Mouse (Mus musculus): Measurements from ENCODE around the gene 4933427D14Rik. TPM values are rescaled to one million over a fixed set of nuclear protein-coding genes. Genes with fewer than 3 reads are reported as not detected.

Gene 4933427D14Rik
- polyA plus RNA-seq (2015; fragmentation: Nextera tagmentation; extraction: Ambion mirVana), result 23.6 and 24.3 TPM in 2 replicates

DNA sequence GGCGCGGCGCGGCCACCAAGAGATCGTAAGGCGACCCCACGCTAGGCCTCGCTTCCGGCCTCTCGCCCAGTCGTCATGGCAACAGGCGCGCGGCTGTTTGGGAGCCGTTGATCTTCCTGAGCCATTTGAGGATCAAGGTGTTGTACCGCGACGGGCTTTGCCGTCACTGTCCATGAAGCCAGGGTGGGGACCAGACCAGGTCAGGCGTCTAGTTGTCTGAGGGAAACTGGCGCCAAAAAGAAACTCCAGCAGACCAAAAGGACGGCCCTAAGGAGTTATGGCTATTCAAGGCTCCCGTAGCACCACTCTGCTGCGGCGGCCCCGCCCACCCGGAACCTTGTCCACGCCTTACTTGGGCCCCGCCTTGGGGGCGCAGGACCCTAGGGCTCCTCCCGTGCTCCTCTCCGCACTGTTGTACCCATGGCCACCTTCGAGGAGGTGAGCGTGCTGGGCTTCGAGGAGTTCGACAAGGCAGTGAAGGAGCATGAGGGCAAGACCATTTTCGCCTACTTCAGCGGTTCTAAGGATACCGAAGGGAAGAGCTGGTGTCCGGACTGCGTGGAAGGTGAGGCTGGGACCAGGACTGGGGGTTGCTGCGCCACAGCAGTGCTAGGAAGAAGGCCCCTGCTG, at the start of gene 4933427D14Rik, which contains the start of gene Txndc17:
4933427D14Rik (minus strand) TSS at position 256 of the 630 bp plus-strand sequence.
Txndc17 (plus strand) TSS at position 344 of the 630 bp plus-strand sequence.
- Histone ChIP-seq H3K4me3 (replicated peaks; ENCODE audit: low read length) (peak within 1 kb of the TSS; percentile 80), H3K27me3 (replicated peaks; ENCODE audit: control insufficient read depth, insufficient read depth, low read length) (no peaks in the 10 kb centered on the region), H3K4me2 (ENCODE audit: low read length) (peak within 1 kb of the TSS; percentile 84), H3K27ac (ENCODE audit: low read length) (peak within 1 kb of the TSS; percentile 52), H3K9me3 (ENCODE audit: control insufficient read depth, low read length) (no peaks in the 10 kb centered on the region), H3K4me1 (replicated peaks; ENCODE audit: control insufficient read depth, insufficient read depth, low read length) (peaks cover 29% of the 10 kb centered on the region), H3K36me3 (ENCODE audit: control insufficient read depth, insufficient read depth) (peaks cover 18% of the 10 kb centered on the region), H3K9ac (replicated peaks; ENCODE audit: low read depth, low read length) (peak within 1 kb of the TSS; percentile 92)
- ATAC-seq, result peak; percentile 93
- WGBS, result under 1% methylated on average over 42 of the region's 42 CpGs

GRCm38 (mm10) chr11:72256441-72256840, 49.2 kb upstream of the 4933427D14Rik start:
- H3K9ac ChIP-seq (replicated peaks; ENCODE audit: low read depth, low read length), result no peak overlapping the region
- H3K4me1 ChIP-seq (replicated peaks; ENCODE audit: control insufficient read depth, insufficient read depth, low read length), result no peaks in the 10 kb centered on the region
- no peak for ATAC-seq
- no peaks in the 10 kb centered on the region for H3K36me3 ChIP-seq (ENCODE audit: control insufficient read depth, insufficient read depth)
- 87% methylated on average over 2 of the region's 2 CpGs for WGBS
- H3K27me3 ChIP-seq (replicated peaks; ENCODE audit: control insufficient read depth, insufficient read depth, low read length), result no peaks in the 10 kb centered on the region
- no peak overlapping the region for H3K27ac ChIP-seq (ENCODE audit: low read length)
- H3K4me2 ChIP-seq (ENCODE audit: low read length), result no peak overlapping the region
- H3K9me3 ChIP-seq (ENCODE audit: control insufficient read depth, low read length), result no peaks in the 10 kb centered on the region
- H3K4me3 ChIP-seq (replicated peaks; ENCODE audit: low read length), result no peak overlapping the region

- no peaks in the 10 kb centered on the region for H3K27me3 ChIP-seq (replicated peaks; ENCODE audit: control insufficient read depth, insufficient read depth, low read length)
- no peaks in the 10 kb centered on the region for H3K36me3 ChIP-seq (ENCODE audit: control insufficient read depth, insufficient read depth)
- H3K4me3 ChIP-seq (replicated peaks; ENCODE audit: low read length), result no peak overlapping the region
- 98% methylated on average over 4 of the region's 4 CpGs for WGBS
- ATAC-seq, result no peak
- no peak overlapping the region for H3K27ac ChIP-seq (ENCODE audit: low read length)
- no peak overlapping the region for H3K4me2 ChIP-seq (ENCODE audit: low read length)
- H3K9ac ChIP-seq (replicated peaks; ENCODE audit: low read depth, low read length), result no peak overlapping the region
- no peaks in the 10 kb centered on the region for H3K4me1 ChIP-seq (replicated peaks; ENCODE audit: control insufficient read depth, insufficient read depth, low read length)
- no peaks in the 10 kb centered on the region for H3K9me3 ChIP-seq (ENCODE audit: control insufficient read depth, low read length)
These were observed 48.4 kb upstream of the 4933427D14Rik start for GRCm38 (mm10) chr11:72255629-72256028.

- WGBS, result 82% methylated on average over 8 of the region's 8 CpGs
- no peak for ATAC-seq
- Histone ChIP-seq H3K4me1 (replicated peaks; ENCODE audit: control insufficient read depth, insufficient read depth, low read length) (no peaks in the 10 kb centered on the region), H3K9ac (replicated peaks; ENCODE audit: low read depth, low read length) (no peak overlapping the region), H3K36me3 (ENCODE audit: control insufficient read depth, insufficient read depth) (no peaks in the 10 kb centered on the region), H3K27me3 (replicated peaks; ENCODE audit: control insufficient read depth, insufficient read depth, low read length) (no peaks in the 10 kb centered on the region), H3K4me3 (replicated peaks; ENCODE audit: low read length) (no peak overlapping the region), H3K27ac (ENCODE audit: low read length) (no peak overlapping the region), H3K4me2 (ENCODE audit: low read length) (no peak overlapping the region), H3K9me3 (ENCODE audit: control insufficient read depth, low read length) (no peaks in the 10 kb centered on the region)
These were observed 38.0 kb upstream of the 4933427D14Rik start for GRCm38 (mm10) chr11:72245196-72245753.

GRCm38 (mm10) chr11:72240062-72240860, 33.0 kb upstream of the 4933427D14Rik start:
- 70% methylated on average over 4 of the region's 4 CpGs for WGBS
- no peak overlapping the region for H3K4me3 ChIP-seq (replicated peaks; ENCODE audit: low read length)
- no peaks in the 10 kb centered on the region for H3K27me3 ChIP-seq (replicated peaks; ENCODE audit: control insufficient read depth, insufficient read depth, low read length)
- H3K9ac ChIP-seq (replicated peaks; ENCODE audit: low read depth, low read length), result no peak overlapping the region
- no peak for ATAC-seq
- no peak overlapping the region for H3K4me2 ChIP-seq (ENCODE audit: low read length)
- H3K9me3 ChIP-seq (ENCODE audit: control insufficient read depth, low read length), result no peaks in the 10 kb centered on the region
- no peak overlapping the region for H3K27ac ChIP-seq (ENCODE audit: low read length)
- no peaks in the 10 kb centered on the region for H3K4me1 ChIP-seq (replicated peaks; ENCODE audit: control insufficient read depth, insufficient read depth, low read length)
- no peaks in the 10 kb centered on the region for H3K36me3 ChIP-seq (ENCODE audit: control insufficient read depth, insufficient read depth)

DNA sequence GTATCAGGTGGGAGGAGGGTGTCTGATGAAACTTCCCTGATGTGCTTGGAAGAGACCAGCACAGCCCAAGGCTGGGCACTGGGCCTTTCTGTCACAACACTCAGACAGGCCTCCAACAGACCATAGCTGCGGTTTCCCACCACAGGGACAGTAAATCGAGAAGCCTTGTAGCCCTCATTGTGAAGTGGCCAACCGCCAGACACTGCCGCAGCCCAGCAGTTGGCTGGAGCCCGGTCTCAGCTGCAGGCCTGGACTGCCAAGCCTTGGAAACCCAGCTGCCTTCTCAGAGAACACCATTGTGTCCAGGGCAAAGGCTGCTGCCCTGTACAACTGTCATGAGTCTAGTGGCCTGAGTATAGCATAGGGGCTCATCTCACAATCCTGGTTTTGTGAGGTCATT, 26.8 kb upstream of the 4933427D14Rik start:
- H3K27ac ChIP-seq (ENCODE audit: low read length), result no peak overlapping the region
- no peaks in the 10 kb centered on the region for H3K36me3 ChIP-seq (ENCODE audit: control insufficient read depth, insufficient read depth)
- no peak overlapping the region for H3K4me2 ChIP-seq (ENCODE audit: low read length)
- H3K9ac ChIP-seq (replicated peaks; ENCODE audit: low read depth, low read length), result no peak overlapping the region
- H3K4me3 ChIP-seq (replicated peaks; ENCODE audit: low read length), result no peak overlapping the region
- 72% methylated on average over 5 of the region's 5 CpGs for WGBS
- no peaks in the 10 kb centered on the region for H3K27me3 ChIP-seq (replicated peaks; ENCODE audit: control insufficient read depth, insufficient read depth, low read length)
- H3K9me3 ChIP-seq (ENCODE audit: control insufficient read depth, low read length), result no peaks in the 10 kb centered on the region
- H3K4me1 ChIP-seq (replicated peaks; ENCODE audit: control insufficient read depth, insufficient read depth, low read length), result no peaks in the 10 kb centered on the region
- no peak for ATAC-seq

GRCm38 (mm10) chr11:72232991-72233390, 25.7 kb upstream of the 4933427D14Rik start:
- Histone ChIP-seq H3K4me3 (replicated peaks; ENCODE audit: low read length) (no peak overlapping the region), H3K36me3 (ENCODE audit: control insufficient read depth, insufficient read depth) (no peaks in the 10 kb centered on the region), H3K9me3 (ENCODE audit: control insufficient read depth, low read length) (no peaks in the 10 kb centered on the region), H3K27me3 (replicated peaks; ENCODE audit: control insufficient read depth, insufficient read depth, low read length) (no peaks in the 10 kb centered on the region), H3K27ac (ENCODE audit: low read length) (no peak overlapping the region), H3K4me1 (replicated peaks; ENCODE audit: control insufficient read depth, insufficient read depth, low read length) (no peaks in the 10 kb centered on the region), H3K4me2 (ENCODE audit: low read length) (no peak overlapping the region), H3K9ac (replicated peaks; ENCODE audit: low read depth, low read length) (no peak overlapping the region)
- whole genome bisulfite sequencing, result 70% methylated on average over 1 of the region's 1 CpGs
- ATAC-seq, result no peak

GRCm38 (mm10) chr11:72232068-72232467, 24.8 kb upstream of the 4933427D14Rik start:
- whole genome bisulfite sequencing, result 83% methylated on average over 7 of the region's 7 CpGs
- no peaks in the 10 kb centered on the region for H3K36me3 ChIP-seq (ENCODE audit: control insufficient read depth, insufficient read depth)

GRCm38 (mm10) chr11:72228513-72228912, 21.3 kb upstream of the 4933427D14Rik start:
- Histone ChIP-seq H3K36me3 (ENCODE audit: control insufficient read depth, insufficient read depth) (no peaks in the 10 kb centered on the region), H3K9ac (replicated peaks; ENCODE audit: low read depth, low read length) (no peak overlapping the region), H3K27me3 (replicated peaks; ENCODE audit: control insufficient read depth, insufficient read depth, low read length) (no peaks in the 10 kb centered on the region), H3K4me1 (replicated peaks; ENCODE audit: control insufficient read depth, insufficient read depth, low read length) (peaks cover 8% of the 10 kb centered on the region), H3K27ac (ENCODE audit: low read length) (no peak overlapping the region), H3K4me2 (ENCODE audit: low read length) (no peak overlapping the region), H3K9me3 (ENCODE audit: control insufficient read depth, low read length) (no peaks in the 10 kb centered on the region), H3K4me3 (replicated peaks; ENCODE audit: low read length) (no peak overlapping the region)
- WGBS, result 92% methylated on average over 4 of the region's 4 CpGs
- no peak for ATAC-seq

More at GRCm38 (mm10) chr11:72232068-72232467, 24.8 kb upstream of the 4933427D14Rik start:
- Histone ChIP-seq H3K27ac (ENCODE audit: low read length) (no peak overlapping the region), H3K9me3 (ENCODE audit: control insufficient read depth, low read length) (no peaks in the 10 kb centered on the region), H3K4me2 (ENCODE audit: low read length) (no peak overlapping the region), H3K4me3 (replicated peaks; ENCODE audit: low read length) (no peak overlapping the region), H3K4me1 (replicated peaks; ENCODE audit: control insufficient read depth, insufficient read depth, low read length) (no peaks in the 10 kb centered on the region), H3K9ac (replicated peaks; ENCODE audit: low read depth, low read length) (no peak overlapping the region), H3K27me3 (replicated peaks; ENCODE audit: control insufficient read depth, insufficient read depth, low read length) (no peaks in the 10 kb centered on the region)
- ATAC-seq, result no peak
